Mouse (Mus musculus) gastrocnemius, postnatal 4 days (tissue): ENCODE measurements around the gene Unc5cl. TPM values are rescaled to one million over a fixed set of nuclear protein-coding genes. Genes with fewer than 3 reads are reported as not detected.

Experiments
- total RNA-seq, 2 experiments: library from RNA; stranded (reverse); gene quantifications; 2 replicates each; pipeline ENCODE4 v1.2.3; 2021

Unc5cl gene
- total RNA-seq, 2 experiments from 2014 or later: not detected

Other genes starting within 250 kb of the Unc5cl start
- under 1 TPM in 1 of 2 experiments, not detected in 1; 0.08 TPM for gene Trem1, start 222.1 kb upstream of the Unc5cl start, total RNA-seq
- gene Trem3, start 207.1 kb upstream of the Unc5cl start, total RNA-seq: under 1 TPM in 1 of 2 experiments, not detected in 1; 0.36 TPM
- 1 to 10 TPM in 1 of 2 experiments, under 1 TPM in 1; 0.20 to 1.6 TPM for gene Treml4, start 190.6 kb upstream of the Unc5cl start, total RNA-seq
- under 1 TPM; 0.15 to 0.29 TPM for gene Treml2, start 155.4 kb upstream of the Unc5cl start, total RNA-seq
- gene B430306N03Rik, start 138.8 kb upstream of the Unc5cl start, total RNA-seq: under 1 TPM; 0.13 to 0.27 TPM
- gene Trem2, start 108.5 kb upstream of the Unc5cl start, total RNA-seq: 1 to 10 TPM; 3.7 to 4.1 TPM
- gene Treml1, start 95.0 kb upstream of the Unc5cl start, total RNA-seq: under 1 TPM in 1 of 2 experiments, not detected in 1; 0.52 TPM
- 10 to 100 TPM; 26.9 to 29.3 TPM for gene Nfya, start 45.0 kb upstream of the Unc5cl start, total RNA-seq
- 10 to 100 TPM; 11.7 to 13.4 TPM for gene Oard1, start 44.9 kb upstream of the Unc5cl start, total RNA-seq
- gene Apobec2, start 22.0 kb upstream of the Unc5cl start, total RNA-seq: 100 to 1,000 TPM; 585 to 600 TPM
- gene Tspo2, start 3.4 kb upstream of the Unc5cl start, total RNA-seq: under 1 TPM in 1 of 2 experiments, not detected in 1; 0.20 TPM